Mouse (Mus musculus) layer of hippocampus, adult 9-11 months (tissue): ENCODE data around the gene Chn2.
A peak's percentile ranks its signal among the peaks of the same experiment; 100 is the strongest.

Experiments
- DNase-seq: peaks from one replicate; pipeline ENCODE4 v3.0.0; 2022

The Chn2 gene

GRCm38 (mm10) chr6:54253206-54253605, 213.9 kb downstream of the Chn2 start:
- DNase-seq, result no peak

- no peak for DNase-seq
Observed at GRCm38 (mm10) chr6:54253881-54254280, 214.5 kb downstream of the Chn2 start.

- DNase-seq, result no peak
Observed at GRCm38 (mm10) chr6:54254759-54255158, 215.4 kb downstream of the Chn2 start.

GRCm38 (mm10) chr6:54255321-54255720, 216.0 kb downstream of the Chn2 start:
- DNase-seq, result no peak

GRCm38 (mm10) chr6:54256397-54256796, 217.0 kb downstream of the Chn2 start:
- DNase-seq, result no peak

- DNase-seq, result no peak
Observed at GRCm38 (mm10) chr6:54257552-54257951, 218.2 kb downstream of the Chn2 start.

GRCm38 (mm10) chr6:54258462-54258861, 219.1 kb downstream of the Chn2 start:
- no peak for DNase-seq

GRCm38 (mm10) chr6:54262732-54263131, 223.4 kb downstream of the Chn2 start:
- no peak for DNase-seq

GRCm38 (mm10) chr6:54263890-54264289, 224.5 kb downstream of the Chn2 start:
- peak; percentile 62 for DNase-seq

- DNase-seq, result no peak
Observed at GRCm38 (mm10) chr6:54264537-54264936, 225.2 kb downstream of the Chn2 start.

GRCm38 (mm10) chr6:54265384-54265783, 226.0 kb downstream of the Chn2 start:
- DNase-seq, result no peak

- peak; percentile 69 for DNase-seq
Observed at GRCm38 (mm10) chr6:54272556-54273378, 233.4 kb downstream of the Chn2 start.

- peak; percentile 78 for DNase-seq
Observed at GRCm38 (mm10) chr6:54273379-54273730, 234.0 kb downstream of the Chn2 start.

- peak; percentile 28 for DNase-seq
Observed at GRCm38 (mm10) chr6:54277234-54277633, 237.9 kb downstream of the Chn2 start.

GRCm38 (mm10) chr6:54277828-54278227, 238.5 kb downstream of the Chn2 start:
- DNase-seq, result no peak

- no peak for DNase-seq
Observed at GRCm38 (mm10) chr6:54278613-54279012, 239.3 kb downstream of the Chn2 start.

GRCm38 (mm10) chr6:54279391-54279790, 240.0 kb downstream of the Chn2 start:
- DNase-seq, result no peak

GRCm38 (mm10) chr6:54280248-54280647, 240.9 kb downstream of the Chn2 start:
- DNase-seq, result no peak

- DNase-seq, result no peak
Observed at GRCm38 (mm10) chr6:54283299-54283698, 243.9 kb downstream of the Chn2 start.

GRCm38 (mm10) chr6:54284167-54284711, 244.9 kb downstream of the Chn2 start:
- no peak for DNase-seq

GRCm38 (mm10) chr6:54286813-54287212, 247.5 kb downstream of the Chn2 start:
- DNase-seq, result no peak

- no peak for DNase-seq
Observed at GRCm38 (mm10) chr6:54289774-54290500, 250.6 kb downstream of the Chn2 start.

GRCm38 (mm10) chr6:54297231-54297630, 257.9 kb downstream of the Chn2 start:
- DNase-seq, result no peak

- DNase-seq, result peak; percentile 26
Observed at GRCm38 (mm10) chr6:54299417-54299816, 260.1 kb downstream of the Chn2 start.
